Mouse (Mus musculus) liver, embryonic 15.5 days (tissue): ENCODE results near the gene 1700011L22Rik. TPM values are rescaled to one million over a fixed set of nuclear protein-coding genes. Genes with fewer than 3 reads are reported as not detected.

Experiments
- ATAC-seq: fragments of 200-750 bp; cut with Nextera tagmentation; 2 replicates; pipeline ENCODE4 v1.8.0; 2017; ENCODE audit warnings: moderate number of reproducible peaks, mild to moderate bottlenecking, moderate library complexity; ENCODE audit not compliant: insufficient read depth
- H3K27ac ChIP-seq: fragments of 300-500 bp; sonication (generic); replicated peaks from 2 replicates; pipeline ENCODE4 v1.5.1; 2015; ENCODE audit warnings: mild to moderate bottlenecking, inconsistent platforms
- H3K27me3 ChIP-seq: fragments of 300-500 bp; sonication (generic); 2 replicates; pipeline ENCODE4 v1.6.1; 2015; ENCODE audit warnings: mild to moderate bottlenecking, inconsistent platforms
- H3K36me3 ChIP-seq: fragments of 300-500 bp; sonication (generic); replicated peaks from 2 replicates; pipeline ENCODE4 v1.6.1; 2015; ENCODE audit warnings: moderate library complexity, mild to moderate bottlenecking, inconsistent platforms
- H3K4me1 ChIP-seq: fragments of 300-500 bp; sonication (generic); replicated peaks from 2 replicates; pipeline ENCODE4 v1.6.1; 2015; ENCODE audit warnings: inconsistent platforms
- H3K4me2 ChIP-seq: fragments of 300-500 bp; sonication (generic); 2 replicates; pipeline ENCODE4 v1.6.1; 2015; ENCODE audit warnings: moderate library complexity, mild to moderate bottlenecking, inconsistent platforms
- H3K4me3 ChIP-seq: fragments of 300-500 bp; sonication (generic); replicated peaks from 2 replicates; pipeline ENCODE4 v1.5.1; 2015; ENCODE audit warnings: mild to moderate bottlenecking, inconsistent platforms
- H3K9ac ChIP-seq: fragments of 300-500 bp; sonication (generic); 2 replicates; pipeline ENCODE4 v1.6.1; 2015; ENCODE audit warnings: moderate library complexity, mild to moderate bottlenecking, inconsistent platforms
- H3K9me3 ChIP-seq: fragments of 300-500 bp; sonication (generic); replicated peaks from 2 replicates; pipeline ENCODE4 v1.6.1; 2016; ENCODE audit warnings: inconsistent platforms
- WGBS: fragments of 180-500 bp; shearing (Covaris S2); methylation state at CpG from one replicate; pipeline ENCODE4 v1.1.7; 2015; ENCODE audit warnings: mixed read lengths; ENCODE audit not compliant: insufficient replicate concordance; 5-methylcytosine and 5-hydroxymethylcytosine counted together
- polyA plus RNA-seq: library from polyadenylated mRNA; unstranded; fragments of >200 nt; fragmentation: Nextera tagmentation; extraction: Ambion mirVana; gene quantifications from 2 replicates; pipeline ENCODE4 v1.2.1, GENCODE M21; 2015

Gene 1700011L22Rik
- polyA plus RNA-seq, 1 experiment from 2014 or later = not detected

- no peak overlapping the region for H3K4me3 ChIP-seq
- 69% methylated on average over 3 of the region's 3 CpGs for WGBS
- ATAC-seq = no peak
Observed at GRCm38 (mm10) chr8:79165276-79165675, 83.1 kb downstream of the 1700011L22Rik start.

GRCm38 (mm10) chr8:79164336-79164735 lies 84.0 kb downstream of the 1700011L22Rik start:
- Histone ChIP-seq H3K9me3 (no peaks in the 10 kb centered on the region), H3K4me3 (no peak overlapping the region), H3K4me2 (no peak overlapping the region), H3K9ac (no peak overlapping the region), H3K27ac (no peak overlapping the region), H3K36me3 (no peaks in the 10 kb centered on the region), H3K27me3 (no peaks in the 10 kb centered on the region), H3K4me1 (peaks cover 26% of the 10 kb centered on the region; the same call in 1 of the 2 replicates)
- no peak for ATAC-seq
- 48% methylated on average over 1 of the region's 1 CpGs for WGBS

More at GRCm38 (mm10) chr8:79165276-79165675, 83.1 kb downstream of the 1700011L22Rik start:
- Histone ChIP-seq H3K27ac (no peak overlapping the region), H3K36me3 (no peaks in the 10 kb centered on the region), H3K4me1 (peaks cover 23% of the 10 kb centered on the region; the same call in 1 of the 2 replicates), H3K9me3 (no peaks in the 10 kb centered on the region), H3K9ac (no peak overlapping the region), H3K27me3 (no peaks in the 10 kb centered on the region), H3K4me2 (no peak overlapping the region)

- peaks cover 26% of the 10 kb centered on the region; the same call in 1 of the 2 replicates for H3K4me1 ChIP-seq
- no peaks in the 10 kb centered on the region for H3K27me3 ChIP-seq
- peak overlapping the region; percentile 55; the same call in 1 of the 2 replicates for H3K27ac ChIP-seq
- no peak overlapping the region for H3K4me2 ChIP-seq
- 50% methylated on average over 10 of the region's 10 CpGs for WGBS
- H3K9ac ChIP-seq = no peak overlapping the region
- peak; percentile 73 for ATAC-seq
- no peaks in the 10 kb centered on the region for H3K36me3 ChIP-seq
- H3K9me3 ChIP-seq = no peaks in the 10 kb centered on the region
- no peak overlapping the region for H3K4me3 ChIP-seq
Observed at GRCm38 (mm10) chr8:79162533-79163308, 85.6 kb downstream of the 1700011L22Rik start.

- Histone ChIP-seq H3K27ac (no peak overlapping the region), H3K4me3 (no peak overlapping the region), H3K4me2 (no peak overlapping the region), H3K9me3 (no peaks in the 10 kb centered on the region), H3K36me3 (no peaks in the 10 kb centered on the region), H3K27me3 (no peaks in the 10 kb centered on the region), H3K9ac (no peak overlapping the region), H3K4me1 (peaks cover 26% of the 10 kb centered on the region; the same call in 1 of the 2 replicates)
- no peak for ATAC-seq
- 44% methylated on average over 4 of the region's 4 CpGs for WGBS
Observed at GRCm38 (mm10) chr8:79161172-79161778, 87.1 kb downstream of the 1700011L22Rik start.

Other genes with a start within 250 kb of the 1700011L22Rik start
- gene Zfp827, start 220.1 kb downstream of the 1700011L22Rik start, polyA plus RNA-seq = 0.47 and 0.55 TPM in 2 replicates
- gene Mmaa, start 46.4 kb upstream of the 1700011L22Rik start, polyA plus RNA-seq = 5.3 and 5.4 TPM in 2 replicates
- 6.1 and 6.4 TPM in 2 replicates for gene Smad1, start 150.9 kb upstream of the 1700011L22Rik start, polyA plus RNA-seq